Mouse (Mus musculus) hematopoietic stem cell, adult 5-6 weeks (primary cell): ENCODE measurements at regions not wholly inside any gene's neighbourhood (a gene's known extent, or its start where the extent isn't known, plus 50 kb on each side); places are given as distances from the start of the nearest gene placed in this dataset.
"Not testable (repeated sequence)": the region's sequence is repeated elsewhere in the genome, so short reads cannot be mapped to it uniquely, and the experiment has no call there.

Source experiments
- ATAC-seq, 2 experiments: fragments of 125-278 bp in 1 of 2; replicated peaks in 1 of 2; 2 replicates each; pipeline ENCODE4 v1.8.0; 2016 to 2017; ENCODE audit warnings: inconsistent platforms in 2 of 2, mild to moderate bottlenecking in 2 of 2, moderate number of reproducible peaks in 2 of 2, low read depth in 1 of 2, moderate TSS enrichment in 1 of 2; ENCODE audit not compliant: low FRiP score in 2 of 2, poor library complexity in 2 of 2, severe bottlenecking in 2 of 2, insufficient read depth in 1 of 2, low TSS enrichment in 1 of 2

DNA sequence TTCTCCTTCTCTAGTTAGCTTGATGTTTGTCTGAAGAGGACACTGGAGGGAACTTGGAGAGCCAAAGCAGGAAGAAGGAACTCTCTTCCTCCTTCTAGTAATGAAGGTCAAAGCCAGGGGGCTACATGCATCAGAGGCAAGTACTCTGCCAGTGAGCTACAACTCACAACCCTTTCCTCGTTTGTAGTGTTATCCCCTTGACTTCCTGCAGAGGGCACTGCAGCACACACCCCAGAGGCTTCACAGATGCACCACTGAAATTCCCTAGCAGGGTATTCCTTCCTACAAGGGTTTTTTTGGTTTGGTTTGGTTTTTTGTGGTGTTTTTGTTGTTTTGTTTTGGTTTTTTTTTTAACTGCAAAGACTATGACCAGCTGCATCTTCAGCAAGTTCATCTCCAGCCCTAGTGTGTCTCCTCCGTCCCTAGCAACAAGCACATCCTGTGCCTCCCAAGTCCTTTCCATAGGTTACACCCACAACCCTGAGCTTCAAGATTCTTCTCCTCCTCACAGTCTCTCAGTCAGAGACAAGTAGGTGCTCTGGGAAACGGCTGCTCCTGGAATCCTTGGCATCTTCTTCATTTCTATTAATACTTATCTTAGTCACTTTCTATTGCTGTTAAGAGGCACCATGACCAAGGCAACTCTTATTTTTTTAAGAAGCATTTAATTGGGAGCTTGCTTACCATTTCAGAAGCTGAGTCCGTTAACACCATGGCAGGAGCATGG, 119.0 kb upstream of the Ipo5 start:
- peak in 1 of 2 experiments; percentile 42; a peak in 1 of 4 replicates for ATAC-seq

DNA sequence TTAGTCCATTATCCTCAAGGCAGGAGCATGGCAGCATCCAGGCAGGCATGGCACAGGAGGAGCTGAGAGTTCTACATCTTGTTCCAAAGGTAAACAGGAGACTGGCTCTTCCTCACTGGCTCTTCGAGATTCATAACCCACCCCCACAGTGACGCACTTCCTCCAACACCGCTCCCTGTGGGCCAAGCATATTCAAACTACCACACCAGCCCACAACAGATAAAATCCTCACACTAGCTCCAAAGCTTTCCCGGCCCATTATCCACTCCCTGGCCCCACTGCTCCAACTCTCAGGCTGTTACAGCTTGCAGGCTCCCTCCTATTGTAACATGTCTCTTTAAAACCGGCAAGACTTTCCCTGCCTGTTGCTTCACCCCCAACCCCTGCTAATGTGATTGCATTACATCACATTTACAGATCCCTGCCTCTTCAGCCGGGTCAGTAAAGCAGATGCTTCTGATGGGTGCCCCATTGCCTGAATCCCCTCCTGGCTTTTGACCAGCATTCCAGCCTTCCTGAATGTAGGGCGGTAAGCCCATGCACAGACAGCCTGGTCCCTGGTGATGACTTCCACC, 113.0 kb upstream of the Ipo5 start:
- no peak; a peak in 1 of 4 replicates for ATAC-seq

DNA sequence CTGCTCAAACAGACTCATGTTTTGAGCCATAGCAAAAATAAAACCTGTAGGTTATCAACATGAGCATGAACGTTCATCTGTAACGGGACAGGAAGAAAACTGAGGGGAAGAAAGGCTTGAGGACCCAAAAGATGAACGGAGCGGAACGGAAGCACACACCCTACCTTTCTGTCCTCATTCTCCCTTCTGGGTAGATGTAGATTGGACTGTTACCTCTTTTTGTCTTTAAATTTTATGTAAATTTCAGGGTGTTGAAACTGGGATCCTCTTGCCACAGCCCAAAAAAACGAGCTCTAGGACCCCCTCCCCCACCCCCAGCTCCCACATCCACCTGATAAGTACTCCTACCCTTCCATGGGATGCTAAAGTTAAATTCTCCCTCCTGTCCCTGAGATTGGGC, 107.8 kb upstream of the Ipo5 start:
- ATAC-seq, result no peak

DNA sequence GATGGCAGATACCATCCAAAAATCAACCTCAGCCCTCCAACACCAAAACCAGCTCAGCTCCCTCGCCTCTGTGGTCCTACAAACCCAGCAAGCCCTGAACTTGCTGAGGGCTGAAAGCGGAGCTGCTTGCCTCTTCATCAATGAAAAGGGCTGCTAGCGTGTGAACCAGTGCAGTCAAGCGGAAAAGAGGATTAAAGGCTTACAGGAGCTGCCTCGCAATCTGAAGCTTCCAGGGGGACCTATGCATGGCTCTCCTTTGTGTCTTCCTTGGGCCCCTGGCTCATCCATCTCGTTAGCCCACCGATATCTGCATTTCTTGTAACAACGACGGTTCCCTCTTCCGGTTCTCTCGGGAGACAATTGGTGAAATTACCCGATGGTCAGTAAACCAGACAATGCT, 107.3 kb upstream of the Ipo5 start:
- ATAC-seq, result no peak

DNA sequence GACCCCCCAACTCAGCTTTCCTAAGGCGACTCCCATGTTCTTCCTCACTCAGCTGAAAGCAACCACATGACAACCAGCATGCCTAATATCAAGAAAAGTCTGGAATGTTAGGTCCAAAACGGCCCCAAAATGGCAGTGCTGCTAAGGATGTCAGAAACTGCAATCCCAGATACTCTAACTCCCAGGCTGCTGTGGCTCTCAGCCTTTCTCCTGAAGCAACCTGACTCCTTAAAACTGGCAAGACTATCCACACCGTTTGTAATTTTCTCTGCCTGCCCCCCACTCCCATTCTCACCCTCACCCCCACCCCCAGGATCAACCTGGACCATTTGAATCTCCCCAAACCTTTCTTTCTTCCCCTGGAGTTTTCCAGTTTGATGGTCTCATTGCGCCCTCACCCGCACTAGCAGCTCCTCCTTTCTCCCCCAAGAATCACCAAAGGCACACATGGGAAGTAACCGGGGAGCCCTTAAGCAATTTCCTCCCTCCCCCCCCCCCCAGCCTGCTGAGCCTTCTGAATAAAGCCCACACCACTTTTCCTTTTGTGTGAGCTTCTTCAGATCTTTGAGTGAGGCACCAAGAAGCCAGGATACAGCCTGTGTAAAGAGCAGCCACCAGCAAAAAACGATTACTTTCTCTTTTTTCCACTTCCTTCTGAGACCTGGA, 106.7 kb upstream of the Ipo5 start:
- no peak for ATAC-seq

DNA sequence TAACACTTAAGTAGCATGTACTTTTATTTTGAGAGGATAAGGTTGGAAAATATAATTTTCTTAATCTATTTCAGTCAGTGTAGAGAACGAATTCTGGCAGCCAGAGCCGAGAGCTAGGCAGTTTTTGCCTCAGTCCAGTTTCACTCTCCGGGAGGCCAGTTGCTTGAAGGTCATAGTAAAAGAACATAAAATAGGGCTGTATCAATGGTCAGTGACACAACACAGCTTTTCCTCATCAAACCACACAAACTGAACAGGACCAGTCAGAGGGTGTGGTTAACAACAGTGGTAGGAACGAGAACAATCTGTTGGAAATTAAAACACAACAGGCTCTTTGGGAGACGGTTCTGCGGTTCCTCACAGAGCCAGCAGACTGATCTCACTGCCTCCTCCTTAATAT, 105.9 kb upstream of the Ipo5 start:
- no peak for ATAC-seq

DNA sequence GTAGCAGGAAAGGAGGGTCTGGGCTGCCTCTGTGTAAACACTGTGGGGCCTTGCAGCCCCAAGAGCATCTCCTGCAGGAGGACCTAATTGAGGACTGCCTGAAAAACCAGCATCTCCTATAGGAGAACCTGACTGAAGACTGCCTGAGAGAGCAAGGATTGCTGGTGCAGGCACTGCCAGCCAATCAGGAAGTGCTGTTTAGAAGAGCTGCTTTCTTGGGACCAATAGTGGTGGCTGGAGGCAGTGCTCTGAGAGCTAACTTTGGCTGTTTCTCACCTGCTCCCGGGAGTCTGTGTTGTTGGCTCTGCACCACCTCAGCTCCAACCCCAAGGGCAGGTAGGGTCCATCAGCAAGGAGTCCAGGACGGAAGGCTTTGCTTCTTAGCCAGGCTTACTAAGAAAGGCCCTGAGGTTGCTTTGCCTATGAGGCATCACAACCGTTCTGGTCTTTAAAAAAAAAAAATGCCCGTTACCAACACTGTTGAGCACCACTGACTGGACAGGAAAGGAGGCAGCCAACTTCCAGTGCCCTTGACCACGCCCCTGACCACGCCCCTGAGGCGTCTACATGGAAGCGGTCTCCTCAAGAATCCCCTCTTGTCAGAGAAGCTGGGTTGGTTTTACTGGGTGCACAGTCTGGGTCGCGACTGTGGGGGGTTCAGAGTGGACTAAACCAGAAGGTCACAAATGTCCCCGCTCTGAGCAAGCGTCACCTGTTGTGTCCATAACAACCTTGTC, 105.0 kb upstream of the Ipo5 start:
- ATAC-seq, result not testable (repeated sequence)

DNA sequence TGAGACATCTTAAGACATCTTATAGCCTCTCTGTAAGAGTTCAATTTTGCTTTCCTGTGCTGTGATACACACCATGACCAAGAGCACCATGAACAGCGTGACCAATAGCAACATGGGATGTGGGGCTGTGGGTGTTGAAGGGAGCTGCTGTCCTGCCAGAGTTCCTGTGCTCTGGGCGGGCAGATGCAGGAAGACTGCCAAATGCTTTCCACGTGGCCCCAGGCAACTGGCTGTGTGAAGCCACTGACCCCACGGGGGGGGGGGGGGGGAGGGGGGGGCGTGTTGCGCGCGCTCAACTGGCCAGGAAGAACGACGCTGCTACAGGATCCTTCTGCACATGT, 104.5 kb upstream of the Ipo5 start:
- no peak for ATAC-seq

DNA sequence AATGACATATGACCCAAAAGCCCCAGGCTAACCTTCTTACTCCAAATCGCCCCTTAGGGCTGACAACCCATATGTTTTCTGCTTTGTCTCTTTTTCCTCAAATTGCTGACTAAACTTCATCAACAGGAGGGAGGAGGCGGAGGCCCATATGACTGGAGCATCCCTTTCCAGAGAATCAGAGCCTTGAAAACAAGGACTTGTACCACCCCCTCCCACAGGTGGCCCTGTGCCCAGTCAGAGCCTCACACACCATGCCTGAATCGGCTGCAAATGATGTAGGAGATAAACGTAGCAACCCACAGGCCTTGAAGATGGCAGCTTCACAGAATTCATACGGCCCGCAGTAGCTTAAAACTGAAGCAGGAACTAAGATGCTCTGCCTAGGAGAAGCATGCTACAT, 101.7 kb upstream of the Ipo5 start:
- ATAC-seq, result no peak

DNA sequence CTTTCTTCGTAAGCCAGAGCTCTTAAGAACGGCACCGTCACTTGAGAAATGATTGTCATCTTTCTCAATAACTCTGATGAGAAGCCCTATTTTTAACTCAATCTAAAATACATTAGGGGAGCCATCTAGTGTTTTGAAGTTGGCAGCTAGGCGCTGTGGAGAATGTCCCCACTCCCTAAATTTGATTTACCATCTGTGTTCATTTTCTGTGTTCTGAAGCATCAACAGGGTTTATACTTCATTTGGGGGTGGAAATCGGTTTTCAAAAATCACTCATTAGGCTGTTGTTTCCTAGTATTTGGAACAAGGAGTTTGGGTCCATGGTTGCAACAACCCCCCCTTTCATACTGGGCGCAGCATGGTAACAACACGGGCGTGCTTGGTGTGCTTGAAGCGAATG, 97.1 kb upstream of the Ipo5 start:
- ATAC-seq, result no peak

DNA sequence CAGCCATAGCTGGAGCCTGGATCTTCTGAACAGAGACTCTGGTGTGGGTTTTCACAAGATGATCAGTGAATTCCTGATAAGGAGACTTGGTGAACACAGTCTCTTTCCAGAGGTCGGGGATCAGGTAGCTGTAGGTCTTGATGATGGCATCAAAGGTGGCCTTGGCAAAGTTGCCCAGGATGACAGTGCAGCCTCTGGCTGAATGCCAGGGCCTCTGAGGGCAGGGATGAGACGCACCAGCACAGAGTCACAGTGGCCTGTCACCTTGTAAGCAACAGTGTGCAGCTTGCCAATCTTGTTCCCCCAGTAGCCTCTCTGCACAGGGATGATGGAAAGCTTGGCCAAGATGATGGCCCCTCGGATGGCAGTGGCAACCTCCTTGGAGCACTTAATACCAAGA, 95.9 kb upstream of the Ipo5 start:
- ATAC-seq, result not testable (repeated sequence)

DNA sequence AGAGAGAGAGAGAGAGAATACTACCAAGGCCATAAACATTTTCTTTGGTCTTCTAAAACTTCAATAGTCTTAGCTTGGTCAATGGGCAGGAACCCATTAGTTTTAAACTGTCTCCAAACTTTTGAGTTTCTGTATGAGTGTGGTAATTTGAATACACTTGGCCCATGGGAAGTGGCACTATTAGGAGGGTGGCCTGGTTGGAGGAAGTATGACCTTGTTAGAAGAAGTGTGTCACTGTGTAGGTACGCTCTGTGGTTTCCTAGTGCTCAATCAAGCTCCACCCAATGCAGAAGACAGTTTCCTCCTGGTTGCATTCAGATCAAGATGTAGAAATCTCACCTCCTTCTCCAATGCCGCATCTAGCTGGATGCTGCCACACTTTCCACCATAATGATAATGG, 94.5 kb upstream of the Ipo5 start:
- no peak for ATAC-seq

DNA sequence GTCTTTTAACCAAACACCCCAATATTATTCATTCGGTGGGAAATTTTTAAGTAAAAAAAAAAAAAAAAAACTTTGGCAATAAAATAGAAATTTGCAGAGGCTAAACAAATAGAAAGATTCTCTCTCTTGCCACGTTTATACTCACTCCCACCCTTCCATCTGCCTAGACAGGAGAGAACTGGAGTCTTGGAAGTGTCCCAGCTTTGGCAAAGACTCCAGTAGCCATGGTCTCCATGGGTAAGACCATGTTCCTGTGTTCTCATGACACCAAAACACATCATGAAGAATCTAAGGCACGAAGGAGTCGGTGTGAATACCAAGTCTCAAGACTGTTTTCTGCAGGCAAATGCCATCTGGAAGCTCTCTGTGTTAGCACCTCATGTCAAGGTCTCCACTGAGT, 84.8 kb upstream of the Ipo5 start:
- ATAC-seq, result no peak

DNA sequence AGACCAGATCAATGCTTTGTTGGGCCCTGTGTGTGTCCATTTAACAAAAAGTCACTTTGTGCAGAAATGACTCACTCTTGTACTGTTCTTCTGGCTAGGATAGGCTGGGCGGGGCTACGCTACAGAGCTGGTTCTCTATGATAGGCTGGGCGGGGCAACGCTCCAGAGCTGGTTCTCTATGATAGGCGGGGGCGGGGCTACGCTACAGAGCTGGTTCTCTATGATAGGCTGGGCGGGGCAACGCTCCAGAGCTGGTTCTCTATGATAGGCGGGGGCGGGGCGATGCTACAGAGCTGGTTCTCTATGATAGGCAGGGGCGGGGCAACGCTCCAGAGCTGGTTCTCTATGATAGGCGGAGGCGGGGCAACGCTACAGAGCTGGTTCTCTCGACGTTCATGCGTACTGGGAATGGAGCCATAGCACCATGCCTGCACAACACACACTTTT, 80.6 kb upstream of the Ipo5 start:
- ATAC-seq, result peak; percentile 71 to 74

DNA sequence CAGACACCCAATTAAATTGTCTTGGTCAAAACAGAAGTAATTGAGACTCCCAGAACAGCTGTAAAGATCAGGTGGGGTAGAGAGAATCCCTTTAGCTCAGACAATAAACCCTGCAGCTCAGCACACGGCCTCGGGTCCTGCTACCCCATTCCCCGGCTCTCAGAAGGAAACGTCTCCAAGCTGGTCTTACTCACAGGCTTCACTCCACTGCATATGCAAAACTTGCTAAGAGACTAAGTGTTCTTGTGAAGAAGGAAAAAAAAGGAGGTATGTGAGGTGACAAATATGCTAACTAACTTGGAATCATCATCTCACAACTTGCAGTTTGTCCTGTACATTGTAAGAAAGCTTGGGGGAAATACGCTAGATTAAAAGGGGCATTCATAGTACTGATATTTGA, 79.6 kb upstream of the Ipo5 start:
- no peak for ATAC-seq

DNA sequence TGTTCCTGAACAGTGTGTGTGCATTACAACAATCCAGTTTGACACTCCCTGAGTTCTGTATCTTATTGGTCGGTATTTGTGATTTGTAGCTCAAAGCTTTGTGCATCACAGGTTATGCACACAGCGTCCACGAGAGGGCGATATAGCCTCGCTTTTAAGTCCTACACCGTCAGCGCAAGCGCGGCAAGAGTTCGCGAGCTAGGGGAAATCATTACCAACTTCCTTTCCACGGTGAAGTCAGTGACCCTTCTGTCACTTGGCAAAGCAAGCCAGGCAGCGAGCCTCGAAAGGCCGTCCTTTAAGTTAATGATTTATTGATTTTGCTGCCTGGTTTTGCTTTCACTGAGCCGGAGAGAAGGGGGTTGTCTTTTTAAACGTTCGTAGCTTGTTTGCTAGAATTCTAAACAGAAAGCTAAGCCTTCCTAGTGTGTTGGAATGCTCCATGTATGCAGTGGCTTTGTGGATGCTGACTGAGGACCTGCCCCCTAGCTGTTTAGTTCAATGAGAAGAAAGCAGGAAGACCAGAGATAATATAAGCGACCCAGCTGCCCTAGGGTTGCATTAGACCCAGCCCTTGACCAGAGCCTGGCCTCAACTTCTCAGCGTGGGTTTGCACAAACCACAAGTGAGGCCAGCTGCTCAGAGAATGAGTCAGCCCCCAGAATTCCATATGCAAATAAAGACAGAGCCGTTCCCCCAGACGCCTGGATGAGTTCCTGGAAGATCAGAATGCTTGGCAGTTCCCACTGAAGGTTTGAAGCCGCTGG, 79.0 kb upstream of the Ipo5 start:
- peak; percentile 77 to 89 for ATAC-seq

DNA sequence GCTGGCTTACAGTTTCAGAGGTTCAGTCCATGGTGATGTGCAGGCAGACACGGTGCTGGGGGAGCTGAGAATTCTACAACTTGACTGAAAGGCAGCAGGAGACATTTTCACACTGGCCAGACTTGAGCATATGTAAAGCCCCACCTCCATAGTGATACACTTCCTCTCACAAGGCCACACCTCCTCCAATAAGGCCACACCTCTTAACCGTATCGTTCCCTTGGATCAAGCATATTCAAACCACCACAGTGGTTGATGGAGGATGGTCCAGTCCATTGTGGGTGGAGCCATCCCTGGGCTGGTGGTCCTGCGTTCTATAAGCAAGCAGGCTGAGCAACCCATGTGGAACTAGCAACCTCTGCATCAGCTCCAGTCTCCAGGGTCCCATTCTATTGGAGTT, 76.2 kb upstream of the Ipo5 start:
- ATAC-seq, result no peak

DNA sequence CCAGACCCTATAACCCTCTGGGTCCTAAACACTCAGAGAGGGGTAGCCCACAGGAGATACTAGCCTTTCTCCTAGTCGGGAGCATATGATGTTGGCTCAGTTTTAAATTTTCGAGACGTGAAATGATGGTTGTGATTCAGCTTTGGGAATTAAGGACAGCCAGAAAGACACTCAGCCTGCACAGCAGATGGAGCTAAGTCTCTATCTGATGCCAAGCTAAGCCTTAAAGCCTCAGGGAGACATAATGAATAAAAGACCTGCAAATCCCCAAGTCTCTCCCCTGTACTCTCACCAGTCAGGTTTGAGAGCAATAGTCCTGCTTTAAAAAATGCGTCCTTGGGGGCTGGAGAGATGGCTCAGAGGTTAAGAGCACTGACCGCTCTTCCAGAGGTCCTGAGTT, 75.3 kb upstream of the Ipo5 start:
- ATAC-seq, result no peak
